Mouse (Mus musculus) small intestine, adult 2 months (tissue): ENCODE results near the gene Txndc2. TPM values are rescaled to one million over a fixed set of nuclear protein-coding genes. Genes with fewer than 3 reads are reported as not detected.

ENCODE experiments used
- H3K27ac ChIP-seq: fragments of 200-500 bp; 2 replicates; pipeline ENCODE4 v1.5.1; 2012; ENCODE audit warnings: low read depth, low read length, control low read depth, inconsistent platforms; ENCODE audit not compliant: insufficient read depth
- H3K27me3 ChIP-seq: fragments of 200-500 bp; 2 replicates; pipeline ENCODE4 v1.6.1; 2012; ENCODE audit warnings: mild to moderate bottlenecking, moderate library complexity, low read length, inconsistent platforms; ENCODE audit not compliant: control insufficient read depth, insufficient read depth
- H3K36me3 ChIP-seq: fragments of 200-500 bp; 2 replicates; pipeline ENCODE4 v1.6.1; 2012; ENCODE audit warnings: mild to moderate bottlenecking, low read length, control low read depth, inconsistent platforms; ENCODE audit not compliant: control insufficient read depth, insufficient read depth
- H3K4me1 ChIP-seq: fragments of 200-500 bp; 2 replicates; pipeline ENCODE4 v1.6.1; 2012; ENCODE audit warnings: low read length, inconsistent platforms, mixed read lengths; ENCODE audit not compliant: control insufficient read depth, insufficient read depth, insufficient read length
- H3K4me3 ChIP-seq: fragments of 200-500 bp; 2 replicates; pipeline ENCODE4 v1.5.1; 2012; ENCODE audit warnings: low read depth, mild to moderate bottlenecking, control low read depth, inconsistent platforms, low read length, moderate library complexity
- CTCF ChIP-seq: fragments of 200-500 bp; IDR thresholded peaks from 2 replicates; pipeline ENCODE4 v1.5.1; 2012; ENCODE audit warnings: low read depth, mild to moderate bottlenecking, control low read depth, inconsistent platforms, low read length, moderate library complexity, mixed read lengths; ENCODE audit not compliant: insufficient replicate concordance, insufficient read length; ENCODE audit errors: extremely low read depth
- POLR2A ChIP-seq: fragments of 200-500 bp; IDR thresholded peaks from 2 replicates; pipeline ENCODE4 v1.6.1; 2012; ENCODE audit warnings: low read depth, mild to moderate bottlenecking, control low read depth, inconsistent platforms, low read length, moderate library complexity
- WGBS: fragments of 180-500 bp; shearing (Covaris S2); methylation state at CpG from one replicate; pipeline ENCODE4 v1.1.7; 2018; 5-methylcytosine and 5-hydroxymethylcytosine counted together
- polyA plus RNA-seq: library from polyadenylated mRNA; depleted of rRNA; stranded (reverse); fragments of >200 nt; gene quantifications from 2 replicates; pipeline ENCODE4 v1.2.3, GENCODE M21; 2012; rRNA removed

Txndc2 gene
- polyA plus RNA-seq, 1 experiment = not detected

DNA sequence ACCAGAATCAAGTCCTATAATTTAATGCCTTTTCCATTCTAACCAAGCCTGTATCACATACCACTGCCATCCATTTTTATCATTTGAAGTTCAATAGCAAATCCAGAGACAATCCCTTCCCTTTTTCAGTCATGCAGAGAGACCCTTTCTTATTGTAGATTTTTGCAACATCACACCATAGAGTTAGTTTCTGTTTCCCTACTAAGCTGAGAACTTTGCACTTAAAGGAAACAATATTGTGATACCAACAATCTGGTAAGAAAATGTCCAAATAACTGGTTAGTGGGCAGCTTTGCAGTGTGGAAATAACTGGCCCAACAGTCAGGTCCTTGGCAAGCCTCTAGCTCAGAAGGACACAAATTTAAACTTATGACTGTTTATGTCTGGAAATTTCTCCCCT, 37.1 kb downstream of the Txndc2 start:
- H3K4me1 ChIP-seq = peaks cover 18% of the 10 kb centered on the region
- H3K4me3 ChIP-seq = no peak overlapping the region
- TF ChIP-seq POLR2A (no peak), CTCF (no peak)
- no peak overlapping the region for H3K27ac ChIP-seq
- H3K27me3 ChIP-seq = no peaks in the 10 kb centered on the region
- H3K36me3 ChIP-seq = no peaks in the 10 kb centered on the region

DNA sequence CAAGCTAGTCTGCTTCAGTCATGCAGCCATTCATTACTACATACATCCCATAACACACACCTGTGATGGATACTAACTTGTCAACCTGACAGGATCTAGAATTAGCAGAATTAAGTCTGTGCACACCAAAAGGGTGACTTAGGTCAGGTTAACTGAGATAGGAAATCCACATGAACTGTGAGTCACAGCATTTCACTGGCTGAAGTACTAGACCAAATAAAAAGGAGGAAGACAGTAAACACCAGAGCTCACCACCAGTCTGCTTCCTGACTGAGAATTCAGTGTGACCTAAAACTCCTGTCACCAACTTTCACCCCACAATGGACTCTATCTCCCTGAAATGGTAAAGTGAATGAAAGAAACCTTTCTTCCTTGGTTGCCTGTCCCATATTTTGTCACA, 37.7 kb downstream of the Txndc2 start:
- no peak overlapping the region for H3K27ac ChIP-seq
- TF ChIP-seq CTCF (no peak), POLR2A (no peak)
- no peaks in the 10 kb centered on the region for H3K36me3 ChIP-seq
- peaks cover 15% of the 10 kb centered on the region for H3K4me1 ChIP-seq
- H3K27me3 ChIP-seq = no peaks in the 10 kb centered on the region
- H3K4me3 ChIP-seq = no peak overlapping the region

DNA sequence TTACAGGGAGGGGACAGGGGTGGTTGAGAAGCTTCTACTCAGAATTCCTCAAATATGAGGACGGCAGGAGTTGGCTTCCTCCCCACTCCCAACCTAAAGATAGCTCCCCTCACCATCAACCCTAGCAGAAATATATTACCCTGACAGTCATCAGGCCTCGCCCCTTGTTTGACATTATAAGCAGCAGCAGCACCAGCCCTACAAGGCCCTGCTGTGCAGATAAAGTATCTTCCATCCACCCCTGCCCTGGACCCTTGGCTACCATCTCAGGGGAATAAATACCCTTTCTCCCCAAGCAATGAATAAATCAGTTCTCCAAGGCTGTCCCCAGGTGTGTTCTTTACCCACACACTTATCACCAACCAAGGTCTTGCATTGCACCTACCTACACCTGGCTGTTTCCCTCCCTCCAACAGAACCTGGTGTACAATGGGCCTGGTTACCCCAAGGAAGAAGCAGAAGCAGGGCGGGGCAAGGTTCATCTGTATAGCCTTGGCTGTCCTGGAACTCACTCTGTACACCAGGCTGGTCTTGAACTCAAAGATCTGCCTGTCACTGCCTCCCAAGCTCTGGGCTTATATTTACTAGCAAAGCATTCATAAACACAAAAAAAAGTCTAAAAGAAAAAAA, 44.0 kb downstream of the Txndc2 start:
- 59% methylated on average over 3 of the region's 3 CpGs for WGBS
- TF ChIP-seq CTCF (no peak), POLR2A (no peak)
- Histone ChIP-seq H3K36me3 (peaks cover 8% of the 10 kb centered on the region), H3K4me3 (no peak overlapping the region), H3K27me3 (no peaks in the 10 kb centered on the region), H3K27ac (no peak overlapping the region), H3K4me1 (peaks cover 5% of the 10 kb centered on the region; the same call in 1 of the 2 replicates)

DNA sequence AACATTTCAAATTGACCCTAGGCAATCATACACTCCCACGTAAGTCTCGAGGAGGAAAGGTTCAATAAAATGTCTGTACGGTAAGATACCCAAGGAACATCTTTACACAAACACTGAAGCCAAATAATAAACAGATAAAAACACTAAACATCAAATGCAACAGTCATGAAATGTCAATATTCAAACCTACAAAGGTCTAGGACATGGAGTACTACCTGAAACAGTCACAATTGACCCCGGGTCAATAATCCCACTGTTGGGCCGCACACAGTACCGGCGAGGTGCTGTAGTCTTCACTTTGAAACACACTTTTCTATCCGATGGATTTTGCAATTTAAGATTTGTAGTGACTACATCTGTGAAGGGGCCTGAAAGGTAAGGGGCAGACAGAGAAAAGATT, 47.3 kb downstream of the Txndc2 start:
- Histone ChIP-seq H3K36me3 (peaks cover 24% of the 10 kb centered on the region), H3K27me3 (no peaks in the 10 kb centered on the region), H3K4me3 (no peak overlapping the region), H3K4me1 (peaks cover 3% of the 10 kb centered on the region; the same call in 1 of the 2 replicates), H3K27ac (no peak overlapping the region)
- 76% methylated on average over 8 of the region's 8 CpGs for WGBS
- TF ChIP-seq CTCF (no peak), POLR2A (no peak)

Other genes with a start within 250 kb of the Txndc2 start
- gene Tmem232, start 101.4 kb downstream of the Txndc2 start, polyA plus RNA-seq = not detected in 2 replicates
- 76.0 and 96.0 TPM in 2 replicates for gene Vapa, start 28.6 kb downstream of the Txndc2 start, polyA plus RNA-seq
- 4.6 and 7.8 TPM in 2 replicates for gene Rab31, start 130.6 kb upstream of the Txndc2 start, polyA plus RNA-seq
- gene Ppp4r1, start 140.4 kb upstream of the Txndc2 start, polyA plus RNA-seq = 26.2 and 57.7 TPM in 2 replicates
- gene Ralbp1, start 243.6 kb upstream of the Txndc2 start, polyA plus RNA-seq = 17.5 and 34.1 TPM in 2 replicates